Mouse (Mus musculus) heart, embryonic 15.5 days (tissue): Measurements from ENCODE around the gene Rom1. TPM values are rescaled to one million over a fixed set of nuclear protein-coding genes. Genes with fewer than 3 reads are reported as not detected.

Experiments
- ATAC-seq: fragments of 200-750 bp; cut with Nextera tagmentation; replicated peaks from 2 replicates; pipeline ENCODE4 v1.8.0; 2017; ENCODE audit warnings: low read depth, moderate TSS enrichment; ENCODE audit not compliant: insufficient number of reproducible peaks, insufficient read depth, low FRiP score
- H3K27ac ChIP-seq: fragments of 300-500 bp; sonication (generic); 2 replicates; pipeline ENCODE4 v1.5.1; 2015; ENCODE audit warnings: mild to moderate bottlenecking, inconsistent platforms
- H3K27me3 ChIP-seq: fragments of 300-500 bp; sonication (generic); 2 replicates; pipeline ENCODE4 v1.6.1; 2015; ENCODE audit warnings: inconsistent platforms
- H3K36me3 ChIP-seq: fragments of 300-500 bp; sonication (generic); 2 replicates; pipeline ENCODE4 v1.6.1; 2015; ENCODE audit warnings: mild to moderate bottlenecking, inconsistent platforms
- H3K4me1 ChIP-seq: fragments of 300-500 bp; sonication (generic); replicated peaks from 2 replicates; pipeline ENCODE4 v1.6.1; 2015; ENCODE audit warnings: inconsistent platforms
- H3K4me2 ChIP-seq: fragments of 300-500 bp; sonication (generic); 2 replicates; pipeline ENCODE4 v1.6.1; 2015; ENCODE audit warnings: inconsistent platforms, mild to moderate bottlenecking, moderate library complexity
- H3K4me3 ChIP-seq: fragments of 300-500 bp; sonication (generic); 2 replicates; pipeline ENCODE4 v1.5.1; 2015; ENCODE audit warnings: mild to moderate bottlenecking, inconsistent platforms
- H3K9ac ChIP-seq: fragments of 300-500 bp; sonication (generic); 2 replicates; pipeline ENCODE4 v1.6.1; 2015; ENCODE audit warnings: mild to moderate bottlenecking, inconsistent platforms
- H3K9me3 ChIP-seq: fragments of 300-500 bp; sonication (generic); replicated peaks from 2 replicates; pipeline ENCODE4 v1.6.1; 2016; ENCODE audit warnings: inconsistent platforms
- WGBS: fragments of 180-500 bp; shearing (Covaris S2); methylation state at CpG from one replicate; pipeline ENCODE4 v1.1.7; 2015; ENCODE audit warnings: mixed read lengths; 5-methylcytosine and 5-hydroxymethylcytosine counted together
- polyA plus RNA-seq: library from polyadenylated mRNA; unstranded; fragments of >200 nt; fragmentation: Nextera tagmentation; extraction: Ambion mirVana; gene quantifications from 2 replicates; pipeline ENCODE4 v1.2.1, GENCODE M21; 2015

The Rom1 gene
- polyA plus RNA-seq, 1 experiment from 2014 or later = 1.9 TPM

DNA sequence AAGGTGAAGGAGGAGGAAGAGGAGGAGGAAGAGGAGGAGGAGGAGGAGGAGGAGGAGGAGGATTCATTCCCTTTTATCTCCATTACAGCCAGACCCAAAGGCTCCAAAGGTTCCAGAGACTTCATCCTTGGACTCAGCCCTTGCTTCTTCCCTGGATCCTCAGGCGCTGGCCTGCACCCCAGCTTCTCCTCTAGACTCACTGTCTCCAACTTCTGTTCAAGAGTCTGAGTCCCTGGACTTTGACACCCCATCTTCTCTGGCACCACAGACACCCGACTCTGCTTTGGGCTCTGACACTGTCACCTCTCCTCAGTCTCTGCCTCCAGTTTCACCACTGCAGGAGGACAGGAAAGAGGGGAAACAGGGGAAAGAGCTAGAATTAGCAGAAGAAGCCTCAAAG is 33.1 kb upstream of the Rom1 start:
- no peaks in the 10 kb centered on the region for H3K27me3 ChIP-seq
- 96% methylated on average over 2 of the region's 2 CpGs for WGBS
- no peak for ATAC-seq
- no peak overlapping the region for H3K4me2 ChIP-seq
- H3K9me3 ChIP-seq = no peaks in the 10 kb centered on the region
- no peak overlapping the region for H3K4me3 ChIP-seq
- H3K27ac ChIP-seq = no peak overlapping the region
- peaks cover 8% of the 10 kb centered on the region for H3K4me1 ChIP-seq
- no peak overlapping the region for H3K9ac ChIP-seq
- H3K36me3 ChIP-seq = peaks cover 69% of the 10 kb centered on the region

DNA sequence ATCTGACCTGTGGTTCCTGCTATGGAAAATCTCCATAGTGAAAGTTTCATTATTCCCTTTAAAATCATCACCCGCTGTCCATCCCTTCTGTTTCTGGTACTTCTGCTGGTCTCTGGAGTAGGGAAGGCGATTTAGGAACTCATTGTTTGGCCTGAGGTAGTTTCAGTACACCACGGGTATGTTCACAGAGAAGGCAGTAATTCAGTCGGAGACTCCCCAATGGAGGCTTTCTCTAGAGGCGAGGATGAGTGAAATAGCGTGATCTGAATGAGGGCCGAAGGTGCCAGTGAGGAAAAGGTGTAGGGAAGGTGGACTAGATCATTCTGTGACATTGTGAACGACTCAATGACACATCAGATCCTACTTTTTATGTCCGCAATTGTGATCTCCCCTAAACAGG is 25.0 kb upstream of the Rom1 start:
- H3K36me3 ChIP-seq = peaks cover 50% of the 10 kb centered on the region

DNA sequence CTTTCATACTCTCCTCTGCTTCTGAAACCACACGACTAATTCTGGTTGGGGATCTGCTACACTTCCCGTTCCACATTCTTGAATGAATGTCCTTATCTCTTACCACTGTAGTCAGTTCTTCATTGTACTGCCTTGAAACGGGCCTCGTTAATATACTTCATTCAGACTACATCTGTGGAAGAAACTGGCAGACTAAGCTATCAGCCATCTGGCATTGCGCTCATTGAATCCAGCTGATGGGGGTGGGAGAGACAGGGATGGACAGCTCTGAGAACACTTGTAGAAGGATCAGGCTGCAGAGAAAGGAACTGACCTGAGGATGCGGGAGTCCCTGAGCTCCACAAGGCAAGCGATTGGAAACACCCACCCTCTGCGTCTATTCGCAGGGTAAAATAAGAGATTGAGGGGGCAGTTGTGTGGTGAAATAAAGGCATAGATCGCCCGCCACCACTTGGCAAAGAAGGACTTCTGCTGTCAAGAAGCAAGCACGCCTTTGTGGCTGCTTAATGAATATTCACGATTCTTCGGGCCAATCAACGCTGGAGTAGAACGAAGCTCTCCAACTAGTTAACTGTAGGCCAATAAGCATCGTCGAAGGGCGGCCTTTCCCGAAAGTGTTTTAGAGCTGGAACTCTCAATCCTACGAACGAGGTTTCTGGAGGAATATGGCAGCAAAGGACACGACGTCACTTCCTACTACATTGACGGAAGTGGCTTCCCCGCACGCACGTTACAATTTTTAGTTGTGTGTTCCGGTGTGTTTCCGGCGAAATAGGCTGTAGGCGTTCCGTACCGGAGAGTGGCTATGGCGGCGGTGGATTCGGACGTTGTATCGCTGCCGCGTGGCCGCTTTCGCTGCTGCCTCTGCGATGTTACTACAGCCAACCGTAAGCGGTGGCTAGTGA is 24.2 kb upstream of the Rom1 start, which contains the start of gene Tut1:
Tut1 (plus strand) TSS at position 713 of the 905 bp plus-strand sequence.
- peaks cover 52% of the 10 kb centered on the region for H3K36me3 ChIP-seq
- H3K27ac ChIP-seq = peak within 1 kb of the TSS; percentile 81
- peak within 1 kb of the TSS; percentile 71 for H3K4me2 ChIP-seq
- H3K4me3 ChIP-seq = peak within 1 kb of the TSS; percentile 74
- peaks cover 18% of the 10 kb centered on the region for H3K4me1 ChIP-seq
- H3K9ac ChIP-seq = peak within 1 kb of the TSS; percentile 70
- WGBS = under 1% methylated on average over 46 of the region's 46 CpGs
- no peaks in the 10 kb centered on the region for H3K9me3 ChIP-seq
- no peaks in the 10 kb centered on the region for H3K27me3 ChIP-seq
- ATAC-seq = peak; percentile 93

More for the DNA sequence above, 25.0 kb upstream of the Rom1 start:
- H3K4me3 ChIP-seq = peak overlapping the region; percentile 74
- H3K4me2 ChIP-seq = peak overlapping the region; percentile 71
- ATAC-seq = no peak
- WGBS = 5% methylated on average over 9 of the region's 9 CpGs
- peak overlapping the region; percentile 81 for H3K27ac ChIP-seq
- peak overlapping the region; percentile 70 for H3K9ac ChIP-seq
- H3K9me3 ChIP-seq = no peaks in the 10 kb centered on the region
- H3K27me3 ChIP-seq = no peaks in the 10 kb centered on the region
- H3K4me1 ChIP-seq = peaks cover 18% of the 10 kb centered on the region

DNA sequence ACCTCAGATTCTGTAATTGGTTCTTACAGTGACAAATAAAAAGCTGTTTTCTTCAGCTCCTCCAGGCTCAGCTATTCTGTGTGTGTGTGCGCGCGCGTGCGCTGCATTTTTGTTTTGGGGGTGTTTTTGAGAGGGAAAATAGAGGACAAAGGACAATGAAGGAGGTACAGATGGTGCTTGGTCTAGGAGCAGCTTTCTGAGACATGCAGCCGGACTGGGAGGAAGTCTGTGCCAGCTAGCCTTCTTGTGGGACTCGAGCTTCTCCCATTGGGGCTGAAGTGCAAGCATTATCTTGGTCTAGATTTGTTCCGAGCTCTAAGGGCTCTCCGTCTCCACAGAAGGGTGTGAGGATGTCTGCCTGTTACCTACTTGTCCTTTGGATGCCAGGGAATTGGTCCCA is 23.1 kb upstream of the Rom1 start:
- H3K27me3 ChIP-seq = no peaks in the 10 kb centered on the region
- 0 out of 2 replicates have a peak overlapping the region, but pooled peaks have one; percentile 52 for H3K9ac ChIP-seq
- no peak overlapping the region for H3K4me3 ChIP-seq
- H3K9me3 ChIP-seq = no peaks in the 10 kb centered on the region
- WGBS = 84% methylated on average over 9 of the region's 9 CpGs
- ATAC-seq = no peak
- H3K36me3 ChIP-seq = peaks cover 57% of the 10 kb centered on the region
- H3K4me1 ChIP-seq = peaks cover 18% of the 10 kb centered on the region
- H3K4me2 ChIP-seq = no peak overlapping the region
- peak overlapping the region; percentile 81; the same call in 1 of the 2 replicates for H3K27ac ChIP-seq

DNA sequence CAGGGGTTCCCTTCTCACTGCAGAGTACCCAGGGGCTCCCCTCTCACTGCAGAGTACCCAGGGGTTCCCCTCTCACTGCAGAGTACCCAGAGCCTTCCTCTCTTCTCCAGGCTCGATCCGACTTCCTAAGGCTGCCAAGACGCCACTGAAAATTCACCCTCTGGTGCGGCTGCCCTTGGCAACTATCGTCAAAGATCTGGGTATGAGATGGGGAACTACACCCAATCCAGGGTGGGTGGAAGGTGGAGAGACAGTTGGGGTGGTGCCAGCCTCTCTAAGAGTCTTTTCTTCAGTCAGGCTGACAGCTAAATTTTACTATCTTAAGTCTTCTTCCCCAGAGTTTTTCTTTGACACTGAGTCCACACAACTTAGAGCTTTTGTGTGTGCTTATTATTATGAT is 21.0 kb upstream of the Rom1 start:
- 88% methylated on average over 5 of the region's 5 CpGs for WGBS
- peaks cover 23% of the 10 kb centered on the region for H3K4me1 ChIP-seq
- ATAC-seq = no peak
- no peaks in the 10 kb centered on the region for H3K27me3 ChIP-seq
- H3K36me3 ChIP-seq = peaks cover 71% of the 10 kb centered on the region
- no peak overlapping the region for H3K27ac ChIP-seq
- no peak overlapping the region for H3K4me2 ChIP-seq
- H3K9ac ChIP-seq = no peak overlapping the region
- no peaks in the 10 kb centered on the region for H3K9me3 ChIP-seq
- no peak overlapping the region for H3K4me3 ChIP-seq

DNA sequence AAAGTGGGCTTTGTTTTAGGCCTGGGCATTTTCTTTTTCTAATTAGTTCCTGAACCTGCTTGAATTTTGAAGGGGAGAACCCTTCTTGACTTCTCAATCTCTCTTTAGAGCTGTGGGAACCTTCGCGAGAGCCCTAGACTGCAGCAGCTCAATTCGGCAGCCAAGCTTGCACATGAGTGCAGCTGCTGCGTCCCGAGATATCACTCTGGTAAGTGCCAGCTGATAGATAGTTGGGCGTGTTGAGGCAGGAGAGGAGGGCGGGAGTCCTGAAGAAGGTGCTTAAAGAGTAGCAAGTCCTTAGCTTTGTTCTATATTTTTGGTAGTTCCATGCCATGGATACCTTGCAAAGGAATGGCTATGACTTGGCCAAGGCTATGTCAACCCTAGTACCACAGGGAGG is 17.8 kb upstream of the Rom1 start:
- no peaks in the 10 kb centered on the region for H3K9me3 ChIP-seq
- no peak overlapping the region for H3K4me2 ChIP-seq
- H3K4me3 ChIP-seq = no peak overlapping the region
- peaks cover 69% of the 10 kb centered on the region for H3K36me3 ChIP-seq
- no peaks in the 10 kb centered on the region for H3K27me3 ChIP-seq
- WGBS = 74% methylated on average over 7 of the region's 7 CpGs
- no peak overlapping the region for H3K9ac ChIP-seq
- no peak for ATAC-seq
- no peak overlapping the region for H3K27ac ChIP-seq
- peaks cover 28% of the 10 kb centered on the region for H3K4me1 ChIP-seq

DNA sequence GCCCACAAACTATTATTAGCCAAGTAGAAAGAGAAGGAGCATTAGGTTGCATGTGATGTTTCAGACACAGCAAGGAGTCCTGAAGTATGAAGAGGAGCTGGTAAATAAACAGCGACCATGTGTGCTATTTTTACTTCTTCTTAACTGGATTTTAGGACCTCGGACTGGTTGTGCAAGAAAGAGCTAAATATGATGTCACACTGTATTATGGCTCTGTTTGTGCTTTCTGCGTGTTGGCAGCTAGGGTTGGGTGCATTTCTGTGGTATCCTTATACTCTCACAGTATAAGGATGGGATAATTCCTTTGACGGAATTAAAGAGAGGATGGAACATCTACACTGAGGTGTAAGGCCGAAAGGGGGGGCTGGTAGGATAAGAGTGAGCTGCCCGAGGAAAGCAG is 16.1 kb upstream of the Rom1 start:
- WGBS = 65% methylated on average over 6 of the region's 6 CpGs
- Histone ChIP-seq H3K9ac (peak overlapping the region; percentile 25; the same call in 1 of the 2 replicates), H3K4me2 (peak overlapping the region; percentile 67), H3K4me3 (peak overlapping the region; percentile 31), H3K36me3 (peaks cover 52% of the 10 kb centered on the region), H3K4me1 (peaks cover 38% of the 10 kb centered on the region), H3K27me3 (no peaks in the 10 kb centered on the region), H3K27ac (peak overlapping the region; percentile 39), H3K9me3 (no peaks in the 10 kb centered on the region)
- no peak for ATAC-seq

DNA sequence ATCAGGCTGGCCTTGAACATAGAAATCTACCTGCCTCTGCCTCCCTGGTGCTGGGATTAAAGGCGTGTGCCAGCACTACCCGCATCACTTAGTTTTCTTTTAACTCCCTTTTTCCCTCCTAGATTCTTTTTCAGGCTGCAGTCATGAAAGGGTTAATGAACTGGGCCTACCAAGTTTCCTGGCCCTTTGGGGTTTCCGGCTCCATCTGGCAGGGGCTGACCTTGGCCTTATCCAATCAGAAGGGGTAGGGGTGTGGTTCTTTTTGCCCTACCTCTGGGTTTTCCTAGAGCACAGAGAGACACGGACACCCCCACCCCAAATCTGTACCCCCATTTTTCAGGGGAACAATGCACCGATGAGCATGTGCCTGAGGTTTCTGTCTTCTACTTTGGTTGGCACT is 15.6 kb upstream of the Rom1 start:
- H3K9ac ChIP-seq = peak overlapping the region; percentile 25; the same call in 1 of the 2 replicates
- no peak for ATAC-seq
- H3K4me1 ChIP-seq = peaks cover 38% of the 10 kb centered on the region
- H3K9me3 ChIP-seq = no peaks in the 10 kb centered on the region
- H3K36me3 ChIP-seq = peaks cover 50% of the 10 kb centered on the region
- 26% methylated on average over 5 of the region's 5 CpGs for WGBS
- peak overlapping the region; percentile 67 for H3K4me2 ChIP-seq
- peak overlapping the region; percentile 39 for H3K27ac ChIP-seq
- peak overlapping the region; percentile 31 for H3K4me3 ChIP-seq
- no peaks in the 10 kb centered on the region for H3K27me3 ChIP-seq

DNA sequence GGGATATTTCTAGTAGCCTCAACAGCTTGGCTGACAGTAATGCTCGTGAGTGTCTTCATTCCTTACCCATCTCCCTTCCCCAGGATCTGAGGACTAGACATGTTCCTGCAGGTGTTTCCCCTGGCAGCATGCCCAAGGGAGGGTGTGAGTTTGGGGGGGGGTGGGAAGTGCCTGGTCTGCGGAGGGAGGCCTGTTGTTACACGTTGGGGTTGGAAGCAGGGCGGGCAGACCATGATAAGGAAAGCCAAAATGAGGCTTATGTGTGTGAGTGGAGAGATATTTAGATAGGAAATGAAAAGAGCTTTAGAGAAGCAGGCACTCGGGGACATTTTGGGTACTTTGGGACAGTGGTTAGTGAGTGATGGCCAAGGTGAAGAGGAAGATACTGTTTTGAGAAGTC is 14.9 kb upstream of the Rom1 start:
- Histone ChIP-seq H3K27me3 (no peaks in the 10 kb centered on the region), H3K4me1 (peaks cover 38% of the 10 kb centered on the region), H3K9me3 (no peaks in the 10 kb centered on the region), H3K4me3 (peak overlapping the region; percentile 91; the same call in 1 of the 2 replicates), H3K27ac (peak overlapping the region; percentile 39), H3K36me3 (peaks cover 45% of the 10 kb centered on the region), H3K4me2 (peak overlapping the region; percentile 67), H3K9ac (peak overlapping the region; percentile 7; the same call in 1 of the 2 replicates)
- no peak for ATAC-seq
- 24% methylated on average over 5 of the region's 5 CpGs for WGBS

DNA sequence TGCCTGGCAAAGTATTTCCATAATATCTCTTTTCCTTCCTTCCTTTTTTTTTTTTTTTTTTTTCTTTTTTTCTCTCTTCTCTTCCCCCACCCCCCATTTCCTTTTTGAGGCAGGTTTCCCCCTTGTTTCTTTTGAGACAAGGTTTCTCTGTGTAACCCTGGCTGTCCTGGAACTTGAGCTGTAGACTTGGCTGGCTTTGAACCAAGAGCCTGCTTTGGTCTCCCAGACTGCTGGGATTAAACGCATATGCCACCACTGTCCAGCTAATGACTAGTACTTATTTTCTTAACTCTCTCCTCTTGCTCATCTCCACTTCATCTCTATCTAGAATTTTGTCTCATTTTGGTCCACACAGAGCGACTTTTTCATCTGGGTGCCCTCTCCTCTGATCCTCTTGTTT is 13.9 kb upstream of the Rom1 start:
- H3K27me3 ChIP-seq = no peaks in the 10 kb centered on the region
- H3K4me1 ChIP-seq = peaks cover 38% of the 10 kb centered on the region
- peak overlapping the region; percentile 91 for H3K9ac ChIP-seq
- H3K36me3 ChIP-seq = peaks cover 42% of the 10 kb centered on the region
- H3K4me3 ChIP-seq = peak overlapping the region; percentile 91
- 54% methylated on average over 2 of the region's 2 CpGs for WGBS
- H3K4me2 ChIP-seq = peak overlapping the region; percentile 67
- no peak for ATAC-seq
- no peaks in the 10 kb centered on the region for H3K9me3 ChIP-seq
- H3K27ac ChIP-seq = peak overlapping the region; percentile 94; the same call in 1 of the 2 replicates

DNA sequence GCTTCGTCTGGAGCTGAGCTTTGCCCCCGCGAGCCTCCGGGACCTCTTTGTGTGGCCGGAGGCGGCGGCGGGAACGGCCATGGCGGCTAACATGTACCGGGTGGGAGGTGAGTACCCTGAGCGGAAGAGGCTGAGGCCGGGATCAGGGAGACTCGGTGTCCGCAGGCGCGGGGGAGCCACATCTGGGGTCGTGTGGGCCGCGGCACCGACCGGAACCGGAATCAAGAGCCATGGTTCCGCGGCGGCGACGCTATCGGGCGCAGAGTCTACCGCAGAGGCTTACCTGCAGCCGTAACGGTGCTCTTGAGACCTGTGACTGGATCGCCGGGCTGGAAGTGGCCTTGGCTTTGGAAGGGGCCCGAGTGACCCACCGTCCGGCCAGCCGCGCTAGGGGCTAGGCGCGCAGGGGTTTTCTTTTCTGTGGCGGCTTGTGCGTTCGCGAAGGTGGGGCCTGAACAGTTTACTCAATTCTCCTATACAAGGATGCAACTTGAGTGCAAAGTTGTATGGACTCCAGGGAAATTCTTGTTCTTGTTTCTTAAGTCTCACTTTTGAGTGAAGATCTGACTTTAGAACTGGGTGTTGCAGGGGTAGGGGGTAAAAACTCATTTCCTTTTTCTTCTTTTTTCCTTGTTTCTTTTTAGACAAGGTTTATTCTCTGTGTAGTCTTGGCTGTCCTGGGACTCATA is 13.3 kb upstream of the Rom1 start:
- Histone ChIP-seq H3K36me3 (peaks cover 39% of the 10 kb centered on the region), H3K4me1 (peaks cover 38% of the 10 kb centered on the region), H3K27me3 (no peaks in the 10 kb centered on the region), H3K4me2 (peak overlapping the region; percentile 67), H3K4me3 (peak overlapping the region; percentile 91), H3K9ac (peak overlapping the region; percentile 91), H3K9me3 (no peaks in the 10 kb centered on the region), H3K27ac (peak overlapping the region; percentile 94)
- WGBS = under 1% methylated on average over 46 of the region's 46 CpGs
- ATAC-seq = peak; percentile 68
